Mouse (Mus musculus): ENCODE measurements at regions not wholly inside any gene's neighbourhood (a gene's known extent, or its start where the extent isn't known, plus 50 kb on each side); places are given as distances from the start of the nearest gene placed in this dataset.

GRCm38 (mm10) chr16:83250346-83250745, 422.2 kb downstream of the Gm21833 start:
- no peak for DNase-seq (ENCODE audit: low spot score in 2 of 2)

GRCm38 (mm10) chr16:83254183-83254582, 426.0 kb downstream of the Gm21833 start:
- DNase-seq (ENCODE audit: low spot score in 2 of 2) = no peak

- no peak for DNase-seq (ENCODE audit: low spot score in 2 of 2)
Measured at GRCm38 (mm10) chr16:83271869-83272268, 443.7 kb downstream of the Gm21833 start.

- no peak for DNase-seq (ENCODE audit: low spot score in 2 of 2)
Measured at GRCm38 (mm10) chr16:83316314-83316713, 488.1 kb downstream of the Gm21833 start.

- no peak for DNase-seq (ENCODE audit: low spot score in 2 of 2)
Measured at GRCm38 (mm10) chr16:83326826-83327225, 498.6 kb downstream of the Gm21833 start.

- DNase-seq (ENCODE audit: low spot score in 2 of 2) = no peak
Measured at GRCm38 (mm10) chr16:83351069-83351468, 522.9 kb downstream of the Gm21833 start.

- DNase-seq (ENCODE audit: low spot score in 2 of 2) = no peak
Measured at GRCm38 (mm10) chr16:83394581-83394980, 566.4 kb downstream of the Gm21833 start.

GRCm38 (mm10) chr16:83420676-83421075, 592.5 kb downstream of the Gm21833 start:
- peak; percentile 49 to 58 for DNase-seq (ENCODE audit: low spot score in 2 of 2)

- no peak for DNase-seq (ENCODE audit: low spot score in 2 of 2)
Measured at GRCm38 (mm10) chr16:83423096-83423495, 594.9 kb downstream of the Gm21833 start.
